Mouse (Mus musculus) layer of hippocampus, adult 9-11 months (tissue): ENCODE measurements around the gene Zfp523.
A peak's percentile ranks its signal among the peaks of the same experiment; 100 is the strongest.
"Not testable (repeated sequence)": the region's sequence is repeated elsewhere in the genome, so short reads cannot be mapped to it uniquely, and the experiment has no call there.

Experiments used
- DNase-seq: peaks from one replicate; pipeline ENCODE4 v3.0.0; 2022

Gene Zfp523

DNA sequence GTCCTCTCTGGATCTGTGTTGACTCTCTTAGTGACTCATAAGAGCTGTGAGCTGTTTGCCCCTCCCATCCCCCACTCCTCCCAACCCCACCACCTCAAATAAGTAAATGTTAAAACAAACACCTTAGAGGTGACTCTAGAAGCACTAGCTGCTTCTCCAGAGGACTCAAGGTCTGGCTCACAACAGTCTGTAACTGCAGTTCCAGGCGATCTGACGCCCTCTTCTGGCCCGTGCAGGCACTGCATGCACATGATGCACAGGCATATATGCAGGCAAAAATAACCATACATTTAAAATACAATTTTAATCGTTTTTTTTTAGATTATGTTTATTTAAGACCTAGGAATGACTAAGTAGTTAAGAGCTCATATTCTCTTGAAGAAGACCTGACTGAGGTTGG lies 36.3 kb downstream of the Zfp523 start:
- DNase-seq, result no peak

DNA sequence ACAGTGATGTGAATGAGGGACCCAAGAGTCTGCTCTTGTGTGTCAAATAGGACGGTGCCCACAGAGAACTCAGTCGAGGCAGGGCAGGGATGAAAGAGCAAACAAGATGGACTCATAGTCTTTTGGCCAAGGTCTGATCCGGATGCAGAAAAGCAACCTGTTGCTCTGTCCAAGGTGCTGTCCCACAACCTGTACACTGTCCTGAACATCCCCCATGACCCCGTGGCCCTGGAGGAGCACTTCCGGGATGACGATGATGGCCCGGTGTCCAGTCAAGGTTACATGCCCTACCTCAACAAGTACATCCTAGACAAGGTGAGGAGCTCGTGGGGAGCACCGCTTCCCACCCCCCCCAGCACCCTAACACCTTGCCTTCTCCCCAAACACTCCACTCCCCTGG lies 39.9 kb downstream of the Zfp523 start:
- no peak for DNase-seq

DNA sequence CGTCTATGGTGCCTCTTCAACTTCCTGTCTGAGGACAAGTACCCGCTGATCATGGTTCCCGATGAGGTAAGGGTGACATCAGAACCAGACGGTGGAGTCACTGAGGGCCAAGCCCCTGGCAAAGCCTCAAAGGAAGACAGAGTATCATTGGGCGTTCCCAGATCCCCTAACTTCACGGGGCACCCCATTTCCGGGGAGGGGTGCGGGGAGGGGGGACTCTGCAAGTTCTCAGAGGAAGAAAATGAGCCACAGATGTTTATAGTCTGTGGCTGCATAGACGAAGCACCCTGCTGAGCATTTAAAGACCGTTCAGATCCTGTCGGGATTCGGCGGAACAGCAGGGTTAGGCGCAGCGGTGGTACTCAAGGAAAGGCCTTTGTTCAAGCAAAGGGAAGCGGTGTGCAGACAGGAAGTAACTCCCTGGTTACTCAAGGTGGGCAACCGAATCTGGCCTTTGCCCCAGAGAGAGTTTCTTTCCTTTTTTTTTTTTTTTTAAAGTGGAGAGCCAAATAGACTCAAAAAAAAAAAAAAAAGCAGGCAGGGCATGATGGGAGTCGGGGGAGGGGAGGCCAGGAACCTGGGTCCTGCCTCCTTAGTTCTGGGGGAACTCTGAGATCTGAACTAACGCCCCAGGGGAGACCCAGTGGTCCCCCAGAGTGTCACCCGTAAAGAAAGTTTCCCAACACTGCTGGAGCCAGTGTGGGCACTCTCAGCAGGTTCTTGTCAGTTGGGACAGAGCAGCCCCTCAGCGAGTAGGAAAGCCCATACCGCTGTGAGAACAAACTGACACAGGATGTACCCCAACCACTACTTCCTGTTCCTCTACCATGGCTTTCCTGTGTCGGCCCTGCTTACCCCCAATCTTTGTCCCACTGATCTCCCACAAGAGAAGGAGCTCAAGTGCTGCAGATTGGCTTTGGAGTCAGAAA lies 41.1 kb downstream of the Zfp523 start:
- peak; percentile 36 for DNase-seq

DNA sequence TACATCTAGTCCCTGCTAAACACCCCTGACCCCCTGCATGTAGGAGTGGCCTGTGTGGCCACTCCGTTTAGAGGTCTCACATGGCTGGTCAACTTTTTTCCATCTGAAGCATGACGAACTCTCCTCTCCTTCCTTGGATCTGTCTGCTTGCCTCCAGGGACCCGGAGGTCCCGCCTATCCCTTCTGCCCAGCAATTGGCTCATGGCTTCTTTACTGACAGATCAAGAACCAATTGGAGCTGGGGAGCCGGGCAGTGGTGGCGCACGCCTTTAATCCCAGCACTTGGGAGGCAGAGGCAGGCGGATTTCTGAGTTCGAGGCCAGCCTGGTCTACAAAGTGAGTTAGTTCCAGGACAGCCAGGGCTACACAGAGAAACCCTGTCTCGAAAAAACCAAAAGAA lies 45.5 kb downstream of the Zfp523 start:
- DNase-seq, result not testable (repeated sequence)

DNA sequence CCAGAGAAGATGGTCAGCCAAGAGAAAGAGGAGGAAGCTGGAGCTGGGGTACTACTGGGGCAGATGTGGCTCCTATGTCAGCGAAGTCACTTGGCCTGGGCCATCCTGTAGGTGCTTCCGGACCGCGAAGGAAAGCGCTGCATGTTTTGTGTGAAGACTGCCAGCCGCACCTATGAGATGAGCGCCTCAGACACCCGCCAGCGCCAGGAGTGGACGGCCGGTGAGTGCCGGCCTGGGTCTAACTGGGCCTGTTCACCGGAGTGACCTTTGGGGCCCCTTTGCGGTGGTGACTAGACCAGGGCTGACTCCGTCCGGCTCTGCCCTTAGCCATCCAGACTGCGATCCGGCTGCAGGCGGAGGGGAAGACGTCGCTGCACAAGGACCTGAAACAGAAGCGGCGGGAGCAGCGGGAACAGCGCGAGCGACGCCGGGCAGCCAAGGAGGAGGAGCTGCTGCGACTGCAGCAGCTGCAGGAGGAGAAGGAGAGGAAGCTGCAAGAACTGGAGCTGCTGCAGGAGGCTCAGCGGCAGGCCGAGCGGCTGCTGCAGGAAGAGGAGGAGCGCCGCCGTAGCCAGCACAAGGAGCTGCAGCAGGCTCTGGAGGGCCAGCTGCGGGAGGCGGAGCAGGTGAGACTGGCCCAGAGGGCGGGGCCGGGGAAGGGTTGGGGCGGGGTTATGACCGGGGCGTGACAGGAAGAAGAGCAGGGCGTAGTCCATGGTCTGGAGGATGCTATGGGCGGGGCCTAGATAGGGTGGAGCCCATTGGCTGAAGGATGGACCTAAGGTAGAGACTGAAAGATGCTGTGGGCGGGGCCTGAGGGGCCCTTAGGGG lies 46.8 kb downstream of the Zfp523 start:
- DNase-seq, result peak; percentile 92

DNA sequence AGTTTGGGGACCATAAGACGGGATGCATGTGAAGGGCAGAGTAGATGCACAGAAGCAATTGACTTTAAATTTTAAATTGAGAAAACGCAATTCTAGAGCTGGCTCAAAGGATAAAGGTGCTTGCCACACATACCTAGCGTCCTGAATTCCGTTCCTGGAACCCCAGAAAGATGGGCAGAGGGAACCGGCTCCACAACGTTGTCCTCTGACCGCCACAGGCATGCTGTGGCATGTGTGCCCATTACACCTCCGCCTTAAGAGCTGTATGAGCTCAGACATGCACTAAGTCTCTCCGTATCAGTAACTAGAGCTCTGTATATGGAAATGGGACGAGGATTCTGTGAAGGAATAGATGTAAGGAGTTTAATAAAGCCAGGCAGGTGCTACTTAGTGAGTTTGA lies 47.7 kb downstream of the Zfp523 start:
- DNase-seq, result no peak

DNA sequence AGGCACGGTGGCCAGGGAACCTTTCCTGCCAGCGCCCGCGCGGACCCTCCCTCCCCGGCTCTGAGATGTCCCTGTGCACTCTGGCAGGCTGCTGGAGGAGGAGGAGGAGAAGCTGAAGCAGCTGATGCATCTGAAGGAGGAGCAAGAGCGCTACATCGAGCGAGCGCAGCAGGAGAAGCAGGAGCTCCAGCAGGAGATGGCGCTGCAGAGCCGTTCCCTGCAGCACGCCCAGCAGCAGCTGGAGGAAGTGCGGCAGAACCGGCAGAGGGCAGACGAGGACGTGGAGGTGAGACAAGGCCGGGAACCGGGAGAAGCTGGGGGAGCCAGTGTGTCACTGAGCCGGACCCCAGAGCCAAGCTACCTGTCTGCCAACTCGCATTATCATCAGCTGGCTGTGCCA lies 49.1 kb downstream of the Zfp523 start:
- DNase-seq, result peak; percentile 92

DNA sequence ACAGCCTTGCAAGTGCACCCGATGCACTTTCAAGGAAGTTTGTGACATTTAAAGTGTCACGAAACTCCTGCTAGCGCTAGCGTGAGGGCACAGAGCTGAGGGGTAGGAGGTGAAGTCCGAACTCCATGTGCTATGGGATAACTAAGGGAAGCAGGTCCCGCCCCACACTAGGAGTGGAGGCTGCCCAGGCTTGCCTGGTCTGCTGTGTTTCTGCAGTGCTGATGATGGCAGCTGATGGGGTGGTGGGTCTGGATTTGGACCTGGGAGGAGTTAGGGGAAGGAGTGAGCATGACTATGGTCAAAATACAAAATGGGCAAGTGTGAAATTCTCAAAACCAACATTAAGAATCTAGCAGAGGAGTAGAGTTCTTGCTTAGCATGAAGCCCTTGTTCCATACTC lies 53.6 kb downstream of the Zfp523 start:
- DNase-seq, result no peak

DNA sequence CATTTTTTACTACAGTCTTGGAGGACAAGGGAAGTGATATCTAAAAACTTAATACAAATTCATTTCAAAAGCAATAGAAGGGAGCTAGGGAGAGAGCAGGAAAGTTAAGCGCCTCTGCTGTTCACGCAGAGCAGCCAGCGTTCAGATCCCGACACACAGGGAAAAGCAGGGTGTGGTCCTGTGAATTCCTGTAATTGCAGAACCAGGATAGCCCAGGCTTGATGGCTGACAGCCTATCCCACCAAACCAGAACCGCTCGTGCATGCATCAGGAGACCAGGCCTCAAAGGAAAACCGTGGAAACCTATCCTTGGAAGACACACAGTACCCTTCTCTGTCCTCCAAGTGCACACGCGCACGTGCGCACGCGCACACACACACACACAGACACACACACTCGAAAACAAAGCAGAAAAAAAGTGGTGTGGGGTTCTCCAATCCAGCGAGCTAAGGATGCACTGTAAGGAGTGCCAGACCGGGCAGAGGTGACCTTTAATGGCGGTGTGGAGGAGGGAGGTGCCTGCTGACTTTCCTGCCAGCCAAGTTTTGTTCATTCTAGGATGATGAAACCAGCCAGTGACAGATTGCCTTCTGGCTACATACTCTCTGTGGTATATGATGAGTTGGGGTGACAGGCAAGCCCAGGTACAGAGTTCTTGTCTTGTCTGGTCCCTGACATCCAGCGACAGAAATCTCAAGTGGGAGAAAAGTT lies 54.3 kb downstream of the Zfp523 start:
- DNase-seq, result no peak

DNA sequence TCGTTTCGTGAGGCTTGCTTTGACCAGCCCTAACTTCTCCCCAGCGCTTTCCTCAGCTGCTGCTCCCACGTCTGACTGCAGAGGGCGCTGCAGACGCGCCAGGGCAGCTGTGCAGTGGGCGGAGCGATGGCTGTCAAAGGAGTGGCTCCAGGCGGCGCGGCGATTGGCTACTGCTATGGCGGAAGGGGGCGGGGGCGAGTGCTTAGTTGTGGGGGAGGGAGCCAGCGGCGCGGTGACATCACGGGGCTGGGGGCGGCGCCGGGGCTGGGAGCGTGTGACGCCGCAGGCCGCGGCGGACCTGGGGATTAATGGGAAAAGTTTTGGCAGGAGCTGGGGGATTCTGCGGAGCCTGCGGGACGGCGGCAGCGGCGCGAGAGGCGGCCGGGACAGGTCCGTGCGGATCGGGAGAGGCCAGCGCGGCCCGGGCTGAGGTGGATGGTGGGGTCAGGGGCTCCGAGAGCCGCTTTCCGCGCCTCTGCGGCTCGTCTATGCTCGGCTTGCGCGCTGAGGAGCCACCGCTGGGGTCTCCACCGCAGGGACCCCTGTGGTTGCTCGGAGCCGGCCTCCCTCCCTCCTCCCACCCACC lies 55.6 kb downstream of the Zfp523 start, which contains the start of gene Ppard:
Gene Ppard, plus strand, starts transcription at position 226 of the 586 bp plus-strand sequence.
- peak; percentile 98 for DNase-seq

DNA sequence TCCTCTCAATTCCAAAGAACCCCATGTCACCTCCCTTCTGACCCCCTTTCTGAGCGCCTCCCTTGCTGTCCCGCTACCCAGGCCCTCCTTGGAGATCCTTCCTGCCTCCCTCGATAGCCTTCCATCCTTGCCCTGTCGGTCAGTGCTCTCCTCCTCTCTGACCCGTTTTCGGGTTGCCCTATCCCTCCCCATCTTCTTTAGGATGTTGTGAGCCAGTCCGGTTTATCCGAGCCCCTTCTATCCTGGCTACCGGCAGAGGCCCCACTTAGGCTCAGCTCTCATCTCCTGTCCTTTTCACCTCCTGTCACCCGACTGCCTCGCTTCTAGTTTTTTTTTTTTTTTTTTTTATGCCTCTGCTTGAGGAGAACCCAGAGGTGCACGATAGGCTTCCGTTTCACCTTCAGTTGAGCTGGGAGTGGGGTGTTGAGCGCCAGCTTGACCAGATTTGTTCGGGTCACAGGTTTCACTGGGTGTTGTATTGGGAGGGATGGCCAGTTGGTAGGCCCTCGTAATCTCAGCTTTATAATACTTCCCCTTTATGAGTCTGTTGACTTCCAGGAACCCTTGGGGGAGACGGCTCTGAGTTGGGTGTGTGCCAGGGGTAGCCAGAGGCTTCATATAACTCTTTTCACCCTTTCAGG lies 56.3 kb downstream of the Zfp523 start:
- DNase-seq, result no peak

DNA sequence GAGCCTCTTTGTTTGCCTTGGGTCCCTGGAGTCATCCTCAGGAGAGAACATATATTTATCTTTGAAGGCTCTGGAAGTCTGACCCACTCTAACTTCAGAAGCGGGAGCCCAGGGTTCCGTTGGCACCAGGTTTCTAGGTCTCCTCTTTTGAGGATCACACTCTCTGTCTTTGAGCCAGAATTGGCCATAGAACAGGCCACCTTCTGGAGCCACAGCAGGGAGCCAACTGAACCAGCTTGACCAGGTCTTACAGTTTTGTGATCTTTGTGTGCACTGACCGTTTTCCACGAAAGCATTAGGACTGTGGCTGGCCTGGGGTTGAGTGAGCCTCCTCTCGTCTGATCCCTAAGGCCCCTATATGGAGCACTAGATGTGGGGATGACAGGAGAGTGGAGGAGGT lies 57.7 kb downstream of the Zfp523 start:
- no peak for DNase-seq

DNA sequence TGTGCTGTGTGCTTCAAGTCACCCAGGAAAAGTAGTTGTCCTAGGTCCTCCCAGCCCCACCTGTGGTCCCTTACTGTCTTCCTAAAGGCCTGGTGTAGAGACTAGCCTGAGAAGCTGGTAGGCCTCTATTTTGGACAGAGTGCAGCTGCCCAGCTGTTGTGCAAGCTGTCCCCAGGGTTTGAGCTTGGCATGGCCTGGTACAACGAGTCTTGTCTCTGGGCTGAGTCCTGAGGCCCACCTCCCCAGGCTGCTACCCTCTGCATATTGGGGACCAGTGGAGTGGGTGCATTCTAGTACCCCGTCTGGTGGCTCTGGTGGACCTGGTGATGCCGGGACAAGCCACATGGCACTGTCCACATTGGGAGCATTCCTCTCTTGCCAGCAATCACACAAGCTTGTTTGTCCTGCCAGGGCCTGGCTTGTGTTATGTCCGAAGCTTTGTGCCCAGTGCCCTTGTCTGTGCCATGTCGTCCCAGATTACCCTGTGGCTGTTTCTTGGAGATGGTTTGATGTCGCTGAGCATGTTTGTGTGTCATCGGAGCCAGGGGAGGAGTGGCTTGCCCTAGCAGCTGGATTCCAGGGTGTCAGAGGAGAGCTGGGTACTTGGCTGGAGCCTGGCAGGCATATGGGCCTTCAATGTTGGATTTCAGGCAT lies 59.2 kb downstream of the Zfp523 start:
- peak; percentile 77 for DNase-seq

DNA sequence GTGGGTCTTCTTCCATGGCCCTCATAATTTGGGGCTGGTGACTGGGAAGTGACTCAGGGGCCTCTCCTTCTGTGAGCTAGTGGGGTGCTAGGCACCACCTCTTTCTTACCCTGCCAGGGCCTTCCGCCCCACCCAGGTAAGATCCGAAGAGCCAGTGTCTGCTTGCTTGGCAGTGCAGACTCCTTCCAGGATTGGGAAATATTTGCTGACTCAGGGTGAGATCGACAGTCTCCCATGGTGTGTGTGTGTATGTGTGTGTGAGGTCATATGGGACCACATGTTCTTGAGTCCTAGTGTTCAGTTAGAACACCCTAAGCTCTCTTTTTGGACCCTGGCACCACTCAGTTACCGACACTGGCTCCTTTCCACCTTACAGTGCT lies 59.7 kb downstream of the Zfp523 start:
- DNase-seq, result no peak

DNA sequence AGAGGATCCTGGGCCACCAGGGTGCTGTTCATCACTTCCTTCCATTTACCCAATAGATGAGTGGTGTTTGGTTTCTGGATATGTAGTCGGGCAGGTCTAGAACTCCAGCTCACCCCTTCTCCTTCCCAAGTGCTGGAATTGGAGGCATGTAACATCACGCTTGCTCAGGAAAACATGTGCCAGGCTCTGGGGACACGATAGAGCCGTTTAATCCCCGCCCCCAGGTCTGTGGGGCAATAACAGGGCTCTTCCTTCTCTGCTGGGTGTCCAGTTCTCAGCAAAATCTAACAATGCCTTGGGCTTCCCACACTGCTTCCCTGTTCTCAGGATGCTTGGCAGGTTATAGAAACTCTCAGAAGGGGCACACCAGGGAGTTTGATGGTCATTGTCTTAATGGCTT lies 60.4 kb downstream of the Zfp523 start:
- no peak for DNase-seq

DNA sequence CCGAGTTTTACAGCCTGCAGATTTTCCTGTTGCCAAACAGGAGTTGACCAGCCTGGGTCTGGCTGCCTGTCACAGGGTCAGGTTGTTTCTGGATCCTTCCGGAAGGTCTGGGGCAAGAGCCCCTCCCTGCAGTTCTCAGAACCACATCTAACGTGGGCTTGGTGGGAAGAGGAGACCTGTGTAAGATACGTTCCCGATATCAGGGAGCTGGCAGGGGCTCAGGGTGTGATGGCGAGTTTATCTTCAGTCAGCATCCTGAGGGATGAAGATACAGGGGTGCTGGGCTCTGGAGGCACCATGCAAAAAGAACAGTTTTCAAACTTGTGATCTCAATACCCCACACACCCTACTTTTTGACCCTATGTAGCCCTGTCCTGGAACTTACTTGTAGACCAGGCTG lies 60.9 kb downstream of the Zfp523 start:
- no peak for DNase-seq

DNA sequence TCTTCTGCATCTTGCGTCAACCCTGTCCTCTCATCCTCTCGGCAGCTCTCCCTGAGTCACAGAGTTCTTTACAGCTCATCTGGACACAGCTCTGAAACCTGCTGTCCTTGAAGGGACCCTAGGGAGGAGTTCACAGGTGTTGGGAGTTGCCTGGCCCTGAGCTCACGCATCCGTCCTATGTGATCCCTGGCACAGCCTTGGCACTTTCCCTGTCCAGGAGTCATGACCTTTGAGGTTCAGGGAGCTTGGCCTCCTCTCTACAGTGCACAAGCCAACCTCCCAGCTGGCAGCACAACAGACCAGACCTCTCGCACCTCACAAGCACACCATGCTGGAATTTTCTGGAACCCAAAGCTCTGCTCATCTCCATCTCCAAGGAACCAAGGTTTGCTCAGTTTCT lies 63.9 kb downstream of the Zfp523 start:
- DNase-seq, result no peak

DNA sequence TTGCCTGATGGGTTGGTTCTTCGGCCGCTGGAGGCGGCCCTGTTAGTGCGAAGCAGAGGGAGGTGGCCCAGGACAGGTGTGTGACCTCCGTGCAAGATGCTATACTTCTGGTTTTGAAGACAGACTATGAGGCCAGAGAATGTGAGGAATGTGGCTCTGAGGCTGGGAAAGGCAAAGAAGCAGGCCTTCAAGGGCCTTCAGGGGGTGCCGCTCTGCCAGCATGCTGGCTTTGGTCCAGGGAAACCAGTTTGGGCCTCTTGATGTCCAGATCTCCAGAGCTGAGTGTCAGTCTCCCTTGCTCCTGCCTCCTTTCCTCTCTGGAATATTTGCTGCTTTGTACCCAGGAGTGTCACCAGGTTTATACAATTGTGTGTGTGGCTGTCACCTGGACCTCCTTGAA lies 65.4 kb downstream of the Zfp523 start:
- no peak for DNase-seq

DNA sequence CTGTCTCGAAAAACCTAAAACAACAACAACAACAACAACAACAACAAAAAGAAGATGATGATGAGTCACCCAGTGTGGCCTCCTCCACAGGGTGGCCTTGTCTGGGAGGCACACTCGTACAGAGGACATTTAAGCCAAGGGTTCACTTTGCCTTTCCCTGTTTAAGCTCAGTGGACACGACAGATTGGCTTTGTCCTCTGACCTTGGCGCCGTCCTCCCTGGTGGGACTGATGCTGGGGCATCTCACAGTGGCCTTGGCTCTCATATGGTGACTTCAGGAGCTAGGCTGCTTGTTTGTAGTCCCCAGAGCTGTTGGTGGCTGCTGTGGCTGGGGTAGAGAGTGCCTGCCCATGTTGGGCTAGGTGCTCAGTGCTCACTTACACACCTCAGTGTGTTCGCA lies 67.3 kb downstream of the Zfp523 start:
- no peak for DNase-seq

DNA sequence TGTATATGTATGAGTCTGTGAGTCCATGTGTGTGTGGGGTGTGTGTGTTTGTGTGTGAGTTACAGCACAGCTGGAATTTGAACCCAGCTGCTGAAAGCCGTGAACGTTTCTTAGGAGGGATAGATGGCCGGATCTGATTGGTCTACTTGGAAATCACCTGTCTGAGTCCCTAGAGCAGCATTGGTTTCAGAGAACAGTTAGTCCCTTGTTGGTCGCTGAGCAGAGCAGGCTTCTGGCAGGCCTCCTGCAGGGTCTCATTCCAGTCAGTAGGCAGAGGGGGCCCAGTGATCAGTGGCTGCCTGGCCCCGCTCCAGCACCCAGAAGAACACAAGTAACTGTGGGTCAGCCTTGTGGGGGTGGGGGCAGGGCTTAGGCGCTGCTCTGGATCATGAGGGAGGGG lies 67.8 kb downstream of the Zfp523 start:
- DNase-seq, result peak; percentile 80

DNA sequence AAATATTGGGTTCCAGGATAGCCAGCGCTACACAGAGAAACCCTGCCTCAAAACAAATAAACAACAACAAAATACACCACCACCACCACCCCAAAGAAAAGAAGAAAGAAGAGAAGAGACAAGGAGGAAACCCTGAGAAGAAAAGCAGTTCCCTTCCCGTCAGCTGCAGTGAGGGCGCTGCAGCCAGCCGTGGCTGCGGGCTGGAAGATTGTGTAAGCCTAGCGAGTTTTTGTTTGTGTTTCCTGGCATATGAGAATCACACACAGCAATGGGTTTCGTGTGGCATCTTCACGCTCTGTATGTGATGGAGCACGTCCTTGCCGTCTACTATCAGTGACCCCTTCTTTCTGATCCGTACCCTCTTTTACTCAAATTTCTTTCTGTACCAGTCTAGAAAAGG lies 69.7 kb downstream of the Zfp523 start:
- DNase-seq, result no peak

DNA sequence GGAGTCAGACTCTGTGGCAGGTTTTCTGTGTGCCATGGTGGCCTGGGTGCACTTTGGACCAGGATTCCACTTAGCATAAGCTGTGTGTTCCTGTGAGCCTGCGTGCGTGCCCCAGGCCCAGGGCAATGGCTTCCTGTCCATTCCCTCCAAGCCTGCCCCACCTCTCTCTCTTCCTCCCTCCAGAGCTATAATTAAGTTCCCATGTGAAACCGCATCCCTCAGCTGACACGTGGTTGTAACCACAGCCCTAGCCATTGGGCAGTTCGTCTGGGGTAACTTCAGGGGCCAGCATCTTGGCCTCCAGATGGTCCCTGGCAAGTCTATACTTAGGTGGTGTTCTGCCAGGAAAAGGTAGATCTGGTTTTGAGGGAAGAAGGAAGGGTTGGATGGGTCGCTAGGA lies 70.7 kb downstream of the Zfp523 start:
- DNase-seq, result peak; percentile 83
